Mouse (Mus musculus): ENCODE measurements around the gene Ttc39b.

GRCm38 (mm10) chr4:83307686-83308469, 16.2 kb downstream of the Ttc39b start:
- TF ChIP-seq POLR2A (IDR thresholded peaks at IDR 0.05; ENCODE audit: extremely low read depth, insufficient read depth, low read length) = no peak
- TF ChIP-seq CTCF (IDR thresholded peaks at IDR 0.05; ENCODE audit: extremely low read depth, insufficient read depth, low read length) = no peak
